Mouse (Mus musculus): ENCODE measurements around the gene Itsn2. TPM values are rescaled to one million over a fixed set of nuclear protein-coding genes. Genes with fewer than 3 reads are reported as not detected.
"Not testable (repeated sequence)": the region's sequence is repeated elsewhere in the genome, so short reads cannot be mapped to it uniquely, and the experiment has no call there.

The Itsn2 gene
- total RNA-seq (2014; fragmentation: Nextera tagmentation) (65.8 and 82.0 TPM in 2 replicates), total RNA-seq (2017) (114 and 144 TPM in 2 replicates)

DNA sequence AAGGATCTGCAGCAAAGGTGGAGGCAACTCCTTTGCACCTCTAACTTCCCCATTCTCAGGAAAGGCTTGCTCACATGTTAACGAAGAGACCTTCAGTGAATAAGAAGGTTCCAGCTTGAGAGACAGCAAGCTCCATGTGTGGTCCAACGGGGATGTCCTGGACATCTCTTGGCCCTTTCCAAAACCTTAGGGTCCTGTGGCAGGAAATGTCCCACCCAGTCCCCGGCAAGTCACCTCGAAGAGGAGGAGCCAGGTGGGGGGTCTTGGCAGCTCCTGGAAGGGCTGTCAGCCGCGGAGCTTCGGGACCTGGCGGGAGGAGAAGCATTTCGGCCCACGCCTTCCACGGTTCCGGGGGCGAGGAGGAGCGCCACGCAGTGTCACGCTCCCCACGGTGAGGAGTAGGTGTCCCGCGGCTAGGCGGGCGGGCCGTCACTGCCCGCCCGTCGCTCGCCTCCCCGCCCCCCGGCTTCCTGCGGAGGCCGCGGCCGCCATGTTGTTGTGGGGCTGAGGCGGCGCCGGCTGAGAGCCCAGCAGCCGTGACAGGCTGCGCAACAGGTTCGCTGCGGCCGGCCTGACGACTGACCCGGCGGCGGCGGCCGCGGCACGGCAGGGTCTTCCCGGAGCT, at the start of gene Itsn2, which contains the start of gene Gm3625:
Gene Itsn2 (plus strand): TSS at position 98 of the 625 bp plus-strand sequence.
Gene Gm3625 (minus strand): TSS at position 387 of the 625 bp plus-strand sequence.
- ATAC-seq (replicated peaks; ENCODE audit: low FRiP score, low TSS enrichment, poor library complexity, severe bottlenecking), result peak; percentile 78

- no peak for ATAC-seq (replicated peaks; ENCODE audit: low FRiP score, low TSS enrichment, poor library complexity, severe bottlenecking)
Measured at GRCm38 (mm10) chr12:4544400-4544919, 48.0 kb upstream of the Itsn2 start.

DNA sequence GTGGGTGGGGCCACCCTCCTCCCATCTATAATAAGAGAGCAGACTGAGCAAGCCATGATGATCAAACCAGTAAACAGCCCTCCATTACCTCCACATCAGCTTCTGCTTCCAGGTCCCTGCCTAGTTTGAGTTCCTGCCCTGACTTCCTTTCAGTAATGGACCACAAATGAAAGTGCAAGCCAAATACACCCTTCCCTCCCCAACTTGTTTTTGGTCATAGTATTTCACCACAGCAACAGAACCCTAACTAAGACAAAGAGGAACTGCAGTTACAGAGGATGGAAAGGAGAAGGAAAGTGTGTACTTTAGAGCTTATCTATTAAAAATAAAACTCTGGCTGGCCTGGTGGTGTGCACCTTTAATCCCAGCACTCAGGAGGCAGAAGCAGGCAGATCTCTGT, 47.0 kb upstream of the Itsn2 start:
- ATAC-seq (replicated peaks; ENCODE audit: low FRiP score, low TSS enrichment, poor library complexity, severe bottlenecking), result no peak

DNA sequence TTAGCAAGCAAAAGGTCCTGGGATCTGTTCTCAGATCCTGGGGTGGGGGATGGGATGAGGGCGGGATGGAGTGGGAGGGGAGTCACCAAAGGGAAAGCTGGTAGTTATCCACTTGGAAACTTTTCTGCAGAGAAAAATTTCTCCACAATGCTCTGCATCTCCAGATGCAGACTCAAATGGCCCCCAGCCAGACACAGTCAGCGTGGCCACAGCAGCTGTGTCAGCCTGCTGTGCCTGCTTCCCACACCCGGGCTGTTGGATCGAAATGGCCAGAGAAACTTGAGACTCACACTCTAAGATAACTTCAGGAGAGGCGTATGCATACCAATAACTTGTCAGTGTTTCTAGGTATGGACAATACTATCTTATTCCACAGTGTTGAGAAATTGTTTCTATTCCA, 45.9 kb upstream of the Itsn2 start:
- ATAC-seq (replicated peaks; ENCODE audit: low FRiP score, low TSS enrichment, poor library complexity, severe bottlenecking), result no peak

DNA sequence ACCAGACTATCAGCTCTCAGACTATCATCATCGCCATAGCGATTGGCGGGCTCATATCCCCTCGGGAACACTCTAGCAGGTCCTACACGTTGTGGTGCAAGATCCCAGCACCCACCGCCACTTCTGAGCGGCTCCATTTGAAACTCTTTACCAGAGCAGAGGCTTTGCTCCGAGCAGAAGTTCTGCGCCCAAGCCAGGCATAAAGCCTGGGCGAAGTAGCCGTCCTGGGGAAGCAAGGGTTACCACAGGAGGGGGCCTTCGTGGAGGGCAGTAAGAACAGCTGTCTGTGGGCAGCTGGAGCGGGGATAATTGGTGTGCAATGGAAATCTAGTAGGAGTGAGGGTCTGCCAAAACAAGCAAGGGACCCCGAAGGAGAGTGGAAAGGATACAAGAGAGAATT, 44.9 kb upstream of the Itsn2 start:
- no peak for ATAC-seq (replicated peaks; ENCODE audit: low FRiP score, low TSS enrichment, poor library complexity, severe bottlenecking)

DNA sequence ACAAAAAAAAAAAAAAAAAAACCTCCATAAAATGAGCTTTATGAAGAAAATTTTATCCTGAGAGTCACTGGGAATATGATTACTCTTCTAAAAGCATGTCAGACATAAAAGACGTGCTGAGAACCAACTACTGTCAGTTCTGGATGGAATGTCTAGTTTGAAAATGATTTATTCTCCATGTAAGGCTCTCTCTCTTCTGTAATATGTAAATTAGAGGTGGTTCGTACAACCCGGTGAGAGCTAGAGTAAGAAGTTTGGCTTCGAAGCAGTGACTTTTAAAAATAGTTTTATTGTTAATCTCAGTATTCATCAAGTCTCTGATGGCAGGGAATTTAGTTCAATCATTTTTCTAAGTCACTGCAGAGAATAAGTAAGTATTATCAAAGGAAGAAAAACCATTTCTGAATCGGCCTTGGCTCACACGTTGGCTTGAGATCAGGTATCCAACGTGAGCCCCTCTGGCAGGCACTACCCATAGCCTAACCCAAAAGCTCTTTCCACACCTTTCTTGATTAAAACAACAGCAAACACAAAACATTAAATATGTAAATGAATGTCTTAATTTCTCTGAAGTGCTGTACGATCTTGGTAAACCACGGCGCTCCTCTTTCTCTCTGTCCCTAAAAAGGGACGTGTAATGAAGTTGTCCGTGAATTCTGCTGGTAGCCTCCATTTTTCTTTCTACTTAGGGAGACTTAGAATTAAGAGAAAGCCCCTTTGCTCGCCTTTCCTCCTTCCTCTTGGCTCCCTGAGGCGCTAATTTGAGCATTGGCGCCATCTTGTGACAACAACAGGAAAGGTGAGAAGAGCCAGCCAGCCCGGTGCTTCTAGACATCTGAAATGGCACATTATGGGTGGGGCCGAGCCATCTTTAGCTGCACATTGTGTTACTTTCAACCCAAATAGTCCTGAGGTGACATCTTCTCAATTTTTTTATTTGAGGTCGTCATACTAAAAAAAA, 44.1 kb upstream of the Itsn2 start:
- ATAC-seq (replicated peaks; ENCODE audit: low FRiP score, low TSS enrichment, poor library complexity, severe bottlenecking), result peak; percentile 93

GRCm38 (mm10) chr12:4553704-4554103, 38.7 kb upstream of the Itsn2 start:
- not testable (repeated sequence) for ATAC-seq (replicated peaks; ENCODE audit: low FRiP score, low TSS enrichment, poor library complexity, severe bottlenecking)

DNA sequence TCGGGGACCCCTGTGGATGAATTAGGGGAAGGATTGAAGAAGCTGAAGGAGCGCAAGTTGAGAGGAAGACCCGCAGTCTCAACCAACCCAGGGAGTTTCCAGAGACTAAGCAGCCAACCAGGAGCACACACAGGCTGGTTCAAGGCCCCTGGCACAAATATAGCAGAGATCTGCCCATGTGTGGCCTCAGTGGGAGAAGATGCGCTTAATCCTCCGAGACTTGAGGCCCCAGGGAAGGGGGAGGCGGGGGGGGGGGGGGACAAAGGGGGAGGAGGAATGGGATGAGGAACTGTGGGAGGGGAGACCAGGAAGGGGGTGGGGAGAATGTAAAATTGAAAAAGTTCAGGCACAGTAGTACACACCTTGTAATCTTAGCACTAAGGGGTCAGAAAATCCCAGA, 37.0 kb upstream of the Itsn2 start:
- no peak for ATAC-seq (replicated peaks; ENCODE audit: low FRiP score, low TSS enrichment, poor library complexity, severe bottlenecking)

DNA sequence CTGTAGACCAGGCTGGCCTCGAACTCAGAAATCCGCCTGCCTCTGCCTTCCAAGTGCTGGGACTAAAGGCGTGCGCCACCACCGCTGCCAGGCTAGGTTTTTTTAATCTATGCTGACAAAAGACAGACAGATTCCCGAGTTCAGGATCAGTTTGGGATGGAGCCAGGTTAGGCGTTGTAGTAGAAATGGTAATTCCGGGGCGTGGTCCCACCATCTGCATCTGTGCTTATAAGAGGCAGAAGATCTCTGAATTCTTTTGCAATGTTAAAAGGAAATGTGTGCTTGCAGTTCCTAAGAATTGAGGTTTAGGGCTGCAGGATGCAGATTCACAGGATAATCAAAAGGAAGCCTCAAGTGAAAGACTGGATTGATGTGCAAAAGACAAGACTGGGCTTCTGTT, 35.5 kb upstream of the Itsn2 start:
- ATAC-seq (replicated peaks; ENCODE audit: low FRiP score, low TSS enrichment, poor library complexity, severe bottlenecking), result no peak

DNA sequence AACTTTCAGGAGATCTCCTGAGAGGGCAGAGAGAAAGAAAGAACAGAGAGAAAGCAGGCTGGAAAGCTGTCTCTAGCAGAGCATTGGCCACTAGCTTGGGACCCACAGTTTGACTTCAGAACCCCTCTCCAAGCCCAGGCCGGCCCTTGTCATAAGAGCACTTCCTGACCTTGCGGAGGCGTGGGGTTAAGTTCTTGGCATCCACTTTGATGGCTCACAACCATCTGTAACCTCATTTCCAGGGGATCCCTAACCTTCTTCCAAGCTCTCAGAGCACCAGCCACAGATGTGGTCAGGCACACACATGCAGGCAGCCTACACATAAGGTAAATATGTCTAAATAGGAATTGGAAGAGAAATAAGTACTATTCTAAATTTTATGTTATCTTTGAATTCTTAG, 35.0 kb upstream of the Itsn2 start:
- no peak for ATAC-seq (replicated peaks; ENCODE audit: low FRiP score, low TSS enrichment, poor library complexity, severe bottlenecking)

DNA sequence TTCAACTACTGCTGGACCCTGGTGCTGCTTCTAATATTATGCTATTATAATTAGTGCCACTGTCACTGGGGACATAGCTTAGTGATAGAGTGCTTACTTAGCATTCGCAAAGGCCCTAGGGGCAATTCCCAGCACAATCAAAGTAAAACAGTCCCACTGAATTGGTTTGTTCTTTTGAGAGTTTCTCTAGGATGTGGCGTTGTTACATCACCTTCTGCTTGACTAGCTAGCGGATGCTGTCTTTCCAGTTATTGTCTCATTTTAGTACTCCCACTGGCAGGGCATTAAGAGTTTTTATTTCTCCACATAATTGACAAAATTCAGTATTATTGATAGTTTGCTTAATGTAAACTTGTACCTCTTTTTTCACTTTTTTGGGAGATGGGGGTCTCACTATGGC, 34.4 kb upstream of the Itsn2 start:
- ATAC-seq (replicated peaks; ENCODE audit: low FRiP score, low TSS enrichment, poor library complexity, severe bottlenecking), result no peak

DNA sequence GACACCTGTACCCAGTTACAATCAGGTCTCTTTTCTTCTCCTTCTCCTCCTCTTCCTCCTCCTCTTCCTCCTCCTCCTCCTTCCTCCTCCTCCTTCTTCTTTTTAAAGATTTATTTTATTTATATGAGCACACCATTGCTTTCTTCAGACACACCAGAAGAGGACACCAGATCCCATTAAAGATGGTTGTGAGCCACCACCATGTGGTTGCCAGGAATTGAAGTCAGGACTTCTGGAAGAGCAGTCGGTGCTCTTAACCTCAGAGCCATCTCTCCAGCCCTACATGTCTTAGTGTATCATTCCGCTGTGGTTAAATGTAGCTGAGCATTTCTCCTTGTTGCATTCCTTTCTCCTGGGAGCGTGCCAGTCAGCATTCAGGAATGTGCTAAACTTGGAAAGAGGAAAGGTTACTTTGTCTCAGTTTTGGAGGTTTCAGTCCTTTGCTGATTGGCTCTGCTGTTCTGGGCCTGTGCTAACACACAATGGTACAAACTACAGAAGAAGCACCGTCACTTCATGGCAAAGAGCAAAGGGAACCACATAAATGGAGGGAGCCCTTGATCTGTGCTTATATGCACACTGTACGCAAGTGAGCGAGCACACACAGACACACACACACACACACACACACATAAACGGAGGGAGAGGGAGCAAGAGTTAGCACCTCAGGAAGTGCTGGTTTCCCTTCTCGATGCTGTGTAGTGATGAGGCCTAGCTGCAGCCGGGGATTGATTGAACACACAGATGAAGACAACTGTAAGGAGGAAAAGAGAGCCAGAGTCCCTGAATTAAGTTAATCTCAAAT, 33.8 kb upstream of the Itsn2 start:
- ATAC-seq (replicated peaks; ENCODE audit: low FRiP score, low TSS enrichment, poor library complexity, severe bottlenecking), result no peak

- ATAC-seq (replicated peaks; ENCODE audit: low FRiP score, low TSS enrichment, poor library complexity, severe bottlenecking), result peak; percentile 99
Measured at GRCm38 (mm10) chr12:4571864-4572263, 20.6 kb upstream of the Itsn2 start.

DNA sequence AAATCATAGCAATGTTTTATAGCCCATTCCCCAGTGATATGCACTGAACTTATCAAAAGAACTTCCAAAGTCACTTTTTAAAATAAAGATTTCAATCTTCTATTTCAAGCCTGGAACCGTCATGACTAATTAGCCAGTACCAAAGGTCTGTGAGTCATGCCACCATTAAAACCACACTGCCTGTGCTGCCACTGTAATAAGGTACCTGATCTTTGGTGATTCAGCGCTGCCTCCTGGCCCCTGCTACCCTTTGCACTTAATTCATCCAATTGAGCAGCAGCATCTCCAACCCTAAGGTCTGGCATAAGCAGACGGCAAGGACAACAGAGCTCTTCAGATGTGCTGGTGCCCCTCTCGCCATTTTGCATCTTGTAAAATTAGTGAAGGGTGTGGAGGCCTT, 18.4 kb upstream of the Itsn2 start:
- ATAC-seq (replicated peaks; ENCODE audit: low FRiP score, low TSS enrichment, poor library complexity, severe bottlenecking), result no peak

GRCm38 (mm10) chr12:4582326-4582725, 10.1 kb upstream of the Itsn2 start:
- ATAC-seq (replicated peaks; ENCODE audit: low FRiP score, low TSS enrichment, poor library complexity, severe bottlenecking), result no peak

- no peak for ATAC-seq (replicated peaks; ENCODE audit: low FRiP score, low TSS enrichment, poor library complexity, severe bottlenecking)
Measured at GRCm38 (mm10) chr12:4587846-4588245, 4.6 kb upstream of the Itsn2 start.

GRCm38 (mm10) chr12:4588603-4589002, 3.8 kb upstream of the Itsn2 start:
- ATAC-seq (replicated peaks; ENCODE audit: low FRiP score, low TSS enrichment, poor library complexity, severe bottlenecking), result no peak

DNA sequence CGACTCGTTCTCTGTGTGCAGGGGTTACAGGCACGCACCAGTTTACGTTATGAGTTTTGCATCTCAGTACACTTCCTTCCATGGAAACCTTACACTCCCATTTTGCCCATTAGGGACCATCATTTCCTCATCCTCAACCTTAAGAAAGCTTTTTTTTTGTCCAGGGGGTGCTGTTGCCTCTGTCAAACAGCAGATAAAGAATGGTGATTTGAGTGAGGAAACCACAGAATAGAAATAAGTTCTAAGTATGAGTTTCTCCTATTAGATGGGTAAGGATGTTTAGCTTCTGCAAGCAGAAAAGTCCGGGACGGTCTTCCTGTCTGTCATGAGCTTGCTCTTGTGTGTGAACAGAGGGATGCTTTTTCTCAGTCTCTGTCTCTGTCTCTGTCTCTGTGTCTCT, 413 bp upstream of the Itsn2 start:
- 0 out of 2 replicates have a peak, but pooled peaks have one; percentile 29 for ATAC-seq (replicated peaks; ENCODE audit: low FRiP score, low TSS enrichment, poor library complexity, severe bottlenecking)

DNA sequence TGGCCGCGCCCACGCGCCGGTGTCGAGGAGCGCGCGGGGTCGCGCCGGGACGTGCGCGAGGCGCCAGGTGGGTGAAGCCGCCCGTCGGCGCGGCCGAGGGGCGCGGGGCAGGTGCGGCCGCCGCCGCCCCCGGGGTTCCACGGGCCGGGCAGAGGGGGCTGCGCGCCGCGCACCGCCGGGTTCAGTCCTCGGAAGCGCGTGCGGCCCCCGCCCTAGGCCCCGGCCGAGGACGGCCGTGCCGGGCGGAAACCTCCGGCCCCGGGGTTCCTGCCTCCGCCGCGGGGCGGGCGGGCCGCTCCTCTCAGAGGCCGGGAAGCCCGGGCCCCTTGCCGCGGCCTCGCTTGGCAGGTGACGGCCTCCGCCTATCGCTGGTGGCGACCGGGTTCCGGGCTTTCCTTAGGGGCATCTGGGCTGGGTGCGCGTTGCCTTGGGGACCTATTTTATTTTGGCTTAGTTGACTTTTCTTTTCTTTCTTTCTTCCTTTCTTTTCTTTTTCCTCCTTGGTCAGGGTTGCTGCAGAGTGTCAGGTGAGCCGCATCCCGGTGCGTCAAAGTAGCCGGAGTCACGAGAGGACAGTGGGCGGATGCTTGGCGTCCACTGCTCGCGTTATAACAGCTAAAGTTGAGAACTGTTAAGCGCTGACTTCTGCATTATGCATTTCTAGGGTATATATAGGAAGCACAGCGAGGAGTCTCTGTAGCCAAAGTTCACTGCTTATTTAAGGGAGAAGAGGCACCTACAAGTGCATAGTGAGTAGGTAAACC, 910 bp downstream of the Itsn2 start:
- peak; percentile 46 for ATAC-seq (replicated peaks; ENCODE audit: low FRiP score, low TSS enrichment, poor library complexity, severe bottlenecking)
